Mouse (Mus musculus): ENCODE data around the gene Nwd2. TPM values are rescaled to one million over a fixed set of nuclear protein-coding genes. Genes with fewer than 3 reads are reported as not detected.

Nwd2 gene
- total RNA-seq, 1 experiment from 2014 or later = not detected

DNA sequence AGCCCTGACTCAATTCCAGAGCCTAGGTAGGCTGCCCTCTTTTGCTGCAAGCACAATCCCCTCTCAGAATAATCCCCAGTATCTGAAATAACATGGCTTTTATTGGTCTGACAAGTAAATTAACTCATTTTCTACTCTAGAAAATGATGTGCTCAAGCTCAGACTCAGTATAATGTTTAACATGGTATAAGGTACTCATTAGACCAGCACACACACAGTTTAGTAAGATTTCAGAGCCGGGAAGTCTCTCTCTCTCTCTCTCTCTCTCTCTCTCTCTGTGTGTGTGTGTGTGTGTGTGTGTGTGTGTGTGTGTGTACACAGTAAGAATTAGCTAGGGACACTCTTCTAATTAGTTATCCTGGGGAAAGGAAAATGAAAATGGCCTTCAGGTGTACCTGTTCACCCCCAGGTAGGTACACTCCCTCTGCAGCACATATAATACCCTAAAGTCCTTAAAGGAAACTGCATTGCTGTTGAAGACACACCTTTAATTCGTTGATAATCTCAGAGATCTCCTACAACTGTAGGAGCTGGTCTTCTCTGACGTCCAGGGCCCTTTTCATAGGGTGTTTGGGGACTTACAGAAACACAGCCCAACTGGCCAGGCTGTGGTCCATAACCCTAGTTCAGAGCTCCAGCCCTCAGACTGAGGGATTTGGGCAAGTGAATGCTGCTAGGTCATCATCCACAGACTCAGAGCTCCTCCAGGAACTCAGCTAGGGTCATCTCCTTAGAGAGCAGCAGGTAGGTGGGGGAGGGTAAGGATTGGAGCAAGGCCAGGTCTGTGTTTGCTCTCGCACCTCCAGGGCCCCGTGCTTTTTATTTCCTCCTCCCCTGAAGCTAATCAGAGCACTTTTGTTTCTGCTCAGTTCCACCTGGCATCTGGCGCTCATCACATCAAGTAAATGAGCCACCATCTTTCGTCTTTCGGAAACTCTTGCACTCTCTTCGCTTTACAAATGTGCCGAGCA is 174.7 kb downstream of the Nwd2 start:
- no peak for ATAC-seq (replicated peaks; ENCODE audit: insufficient number of reproducible peaks, low FRiP score, low TSS enrichment, poor library complexity, severe bottlenecking)

DNA sequence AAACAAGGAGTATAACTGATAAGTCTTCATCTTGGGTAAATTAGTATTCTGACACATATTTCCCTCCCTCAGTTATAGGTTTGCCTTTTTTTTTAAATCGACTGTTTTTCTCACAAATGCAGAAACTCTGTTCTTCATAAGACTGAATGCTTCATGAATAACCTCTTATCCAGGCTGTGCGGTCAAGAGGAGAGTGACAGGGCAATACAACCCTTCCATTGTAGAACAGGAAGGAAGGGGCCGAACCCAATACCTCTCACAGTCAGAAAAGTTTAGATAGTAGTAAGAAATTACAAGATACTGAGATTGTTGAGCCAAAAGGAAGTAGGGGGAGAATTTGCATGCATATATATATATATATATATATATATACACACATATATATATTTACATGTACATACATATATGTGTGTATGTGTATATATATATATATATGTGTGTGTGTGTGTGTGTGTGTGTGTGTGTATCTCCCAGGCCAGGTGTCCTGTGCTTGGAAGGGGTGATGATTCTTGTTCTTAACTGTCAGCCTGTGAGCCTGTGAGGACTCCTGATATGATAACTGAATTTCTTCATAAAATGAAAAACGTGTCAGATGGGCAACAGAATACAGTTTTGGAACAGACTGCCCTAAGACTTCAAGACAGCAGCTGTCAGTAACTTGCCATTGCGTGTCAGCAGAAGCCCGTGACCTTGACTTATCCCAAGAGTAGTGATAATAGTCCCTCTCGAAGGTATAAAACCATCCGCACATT is 175.9 kb downstream of the Nwd2 start:
- no peak for ATAC-seq (replicated peaks; ENCODE audit: insufficient number of reproducible peaks, low FRiP score, low TSS enrichment, poor library complexity, severe bottlenecking)

DNA sequence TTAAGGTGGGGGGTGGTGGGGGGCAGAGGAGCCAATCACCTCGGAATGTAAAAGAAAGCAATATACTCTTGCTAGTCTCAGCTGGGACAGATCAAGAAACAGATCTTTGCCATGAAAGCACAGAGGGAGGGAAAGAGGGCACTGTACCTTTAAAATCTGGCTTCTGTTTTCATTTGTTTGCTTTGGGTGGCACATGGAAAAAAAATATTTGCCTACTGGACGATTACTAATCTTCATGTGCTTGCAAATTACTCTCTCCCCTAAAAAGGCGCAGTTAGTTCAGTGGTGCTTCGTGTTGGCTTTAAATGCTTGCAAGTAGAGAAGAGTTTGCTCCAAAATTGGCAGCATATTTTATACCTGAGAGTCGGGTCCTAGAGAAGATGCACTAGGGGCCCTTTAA is 177.0 kb downstream of the Nwd2 start:
- no peak for ATAC-seq (replicated peaks; ENCODE audit: insufficient number of reproducible peaks, low FRiP score, low TSS enrichment, poor library complexity, severe bottlenecking)

- ATAC-seq (replicated peaks; ENCODE audit: insufficient number of reproducible peaks, low FRiP score, low TSS enrichment, poor library complexity, severe bottlenecking) = peak; percentile 72
Observed at GRCm38 (mm10) chr5:63827006-63827405, 178.1 kb downstream of the Nwd2 start.

DNA sequence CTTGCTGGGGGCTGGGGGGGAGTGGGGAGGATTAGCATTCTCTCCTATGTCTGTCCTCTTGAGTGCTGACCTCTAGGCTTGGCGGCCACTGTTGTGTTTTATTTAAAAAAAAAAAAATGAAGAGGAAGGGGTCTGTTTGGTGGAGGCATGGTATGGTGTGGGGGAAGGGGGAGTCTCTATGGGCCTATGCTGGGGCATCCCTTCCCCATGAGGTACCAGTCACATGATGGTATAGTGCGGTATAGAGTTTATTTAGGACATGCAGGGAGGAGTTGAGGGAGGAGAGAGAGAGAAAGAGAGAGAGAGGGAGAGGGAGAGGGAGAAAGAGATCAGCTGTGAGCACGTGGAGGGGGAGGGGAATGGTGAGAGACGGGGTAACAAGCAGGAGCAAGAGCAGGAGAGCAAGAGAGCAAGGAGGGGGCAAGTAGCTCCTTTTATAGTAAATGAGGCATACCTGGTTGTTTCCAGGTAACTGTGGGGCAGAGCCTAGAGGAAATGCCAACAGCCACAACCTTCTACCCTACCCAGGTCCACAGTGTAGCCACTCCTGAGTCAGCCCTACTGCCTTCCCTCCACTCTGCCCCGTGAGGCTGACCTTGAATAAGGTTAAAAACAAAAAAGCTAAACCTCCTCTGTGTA is 178.6 kb downstream of the Nwd2 start:
- ATAC-seq (replicated peaks; ENCODE audit: insufficient number of reproducible peaks, low FRiP score, low TSS enrichment, poor library complexity, severe bottlenecking) = no peak

DNA sequence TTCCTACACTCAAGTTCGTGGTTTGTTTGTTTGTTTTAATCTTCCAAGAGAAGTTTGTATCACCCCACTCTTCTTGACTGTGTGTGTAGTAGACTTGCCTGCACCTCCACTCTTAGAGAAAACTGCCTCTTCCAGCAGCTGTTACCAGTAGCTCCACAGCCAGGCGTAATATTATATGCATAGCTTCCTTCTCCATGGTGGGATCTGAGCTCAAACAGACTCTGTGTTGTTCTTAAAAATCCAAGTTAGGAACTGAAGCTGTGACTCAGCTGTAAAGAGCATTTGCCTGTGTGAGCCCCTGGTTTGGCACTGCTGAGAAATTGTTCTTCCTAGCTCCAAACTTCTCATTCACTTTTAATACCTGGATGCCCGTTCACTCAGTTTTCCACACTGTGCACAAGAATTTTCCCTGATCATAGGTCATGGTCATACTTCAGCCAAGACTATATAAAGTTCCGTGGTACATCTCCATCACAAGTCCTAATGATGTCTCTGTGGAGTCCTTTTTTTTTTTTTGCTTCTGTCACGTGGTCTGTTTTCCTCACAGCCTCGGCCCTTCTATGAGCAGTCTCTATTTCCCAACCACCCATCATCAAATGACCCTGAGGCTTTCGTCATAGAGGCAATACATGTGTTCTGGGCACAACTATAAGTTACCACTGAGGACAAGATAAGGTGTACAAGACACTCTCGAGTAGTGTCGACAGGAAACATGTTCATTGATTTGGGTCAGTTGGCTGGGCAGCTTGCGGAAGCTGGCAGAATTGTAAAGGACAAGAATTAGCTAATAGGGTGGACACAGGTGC is 179.7 kb downstream of the Nwd2 start:
- ATAC-seq (replicated peaks; ENCODE audit: insufficient number of reproducible peaks, low FRiP score, low TSS enrichment, poor library complexity, severe bottlenecking) = peak; percentile 45

DNA sequence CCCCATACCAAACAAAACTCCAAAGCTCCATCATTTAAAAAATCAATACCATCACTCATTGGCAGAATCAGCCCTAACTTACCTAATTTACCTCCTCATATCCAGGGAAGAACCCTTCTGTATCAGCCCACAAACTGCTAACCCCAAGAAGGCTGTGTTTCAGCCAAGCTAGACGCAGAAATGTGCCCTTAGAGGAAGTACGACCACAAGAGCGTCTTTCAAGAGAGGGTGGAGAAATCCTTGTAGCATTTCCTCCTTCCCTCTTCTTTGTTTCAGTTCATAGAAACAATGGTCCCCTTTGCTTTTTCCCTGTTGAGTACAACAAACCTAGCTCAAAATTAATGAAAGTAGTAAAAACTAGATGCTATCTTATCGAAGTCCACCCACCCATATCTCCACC is 182.2 kb downstream of the Nwd2 start:
- peak; percentile 44; the same call in 1 of the 2 replicates for ATAC-seq (replicated peaks; ENCODE audit: insufficient number of reproducible peaks, low FRiP score, low TSS enrichment, poor library complexity, severe bottlenecking)

GRCm38 (mm10) chr5:63833955-63834354 is 185.1 kb downstream of the Nwd2 start:
- ATAC-seq (replicated peaks; ENCODE audit: insufficient number of reproducible peaks, low FRiP score, low TSS enrichment, poor library complexity, severe bottlenecking) = no peak

GRCm38 (mm10) chr5:63834435-63834834 is 185.5 kb downstream of the Nwd2 start:
- no peak for ATAC-seq (replicated peaks; ENCODE audit: insufficient number of reproducible peaks, low FRiP score, low TSS enrichment, poor library complexity, severe bottlenecking)

GRCm38 (mm10) chr5:63837115-63837514 is 188.2 kb downstream of the Nwd2 start:
- no peak for ATAC-seq (replicated peaks; ENCODE audit: insufficient number of reproducible peaks, low FRiP score, low TSS enrichment, poor library complexity, severe bottlenecking)

DNA sequence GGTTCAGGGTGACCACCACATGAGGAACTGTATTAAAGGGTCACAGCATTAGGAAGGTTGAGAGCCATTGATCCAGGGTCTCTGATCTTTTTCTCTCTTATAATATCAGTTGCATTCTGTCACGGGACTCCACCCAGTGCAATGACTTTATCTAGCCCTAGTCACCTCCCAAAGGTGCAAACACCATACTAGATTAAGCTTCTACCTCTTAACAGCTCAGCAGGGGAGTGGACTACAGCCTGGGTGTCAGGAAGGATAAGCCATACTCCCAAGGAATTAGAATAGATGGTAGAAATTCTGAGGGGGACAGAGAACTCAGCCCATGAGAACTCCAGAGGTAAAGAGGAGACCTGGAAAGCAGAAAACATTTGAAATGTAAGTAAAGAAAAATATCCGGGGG is 188.9 kb downstream of the Nwd2 start:
- no peak for ATAC-seq (replicated peaks; ENCODE audit: insufficient number of reproducible peaks, low FRiP score, low TSS enrichment, poor library complexity, severe bottlenecking)

- no peak for ATAC-seq (replicated peaks; ENCODE audit: insufficient number of reproducible peaks, low FRiP score, low TSS enrichment, poor library complexity, severe bottlenecking)
Observed at GRCm38 (mm10) chr5:63839801-63840416, 191.0 kb downstream of the Nwd2 start.

- ATAC-seq (replicated peaks; ENCODE audit: insufficient number of reproducible peaks, low FRiP score, low TSS enrichment, poor library complexity, severe bottlenecking) = no peak
Observed at GRCm38 (mm10) chr5:63847080-63847479, 198.2 kb downstream of the Nwd2 start.

- no peak for ATAC-seq (replicated peaks; ENCODE audit: insufficient number of reproducible peaks, low FRiP score, low TSS enrichment, poor library complexity, severe bottlenecking)
Observed at GRCm38 (mm10) chr5:63847541-63848226, 198.8 kb downstream of the Nwd2 start.

- ATAC-seq (replicated peaks; ENCODE audit: insufficient number of reproducible peaks, low FRiP score, low TSS enrichment, poor library complexity, severe bottlenecking) = no peak
Observed at GRCm38 (mm10) chr5:63858901-63859300, 210.0 kb downstream of the Nwd2 start.

All from monocyte, adult 5-6 weeks (primary cell).